Mouse (Mus musculus) megakaryocyte progenitor cell, adult 5-6 weeks (primary cell): Measurements from ENCODE around the gene Srcap. TPM values are rescaled to one million over a fixed set of nuclear protein-coding genes. Genes with fewer than 3 reads are reported as not detected.
"Not testable (repeated sequence)": the region's sequence is repeated elsewhere in the genome, so short reads cannot be mapped to it uniquely, and the experiment has no call there.

ENCODE experiments used
- ATAC-seq: replicated peaks from 2 replicates; pipeline ENCODE4 v1.8.0; 2016; ENCODE audit warnings: mild to moderate bottlenecking, moderate TSS enrichment, inconsistent platforms; ENCODE audit not compliant: poor library complexity
- total RNA-seq, 2 experiments: library from RNA; stranded (forward) in 1 of 2; stranded (reverse) in 1 of 2; fragments of 157-497, 149-512 nt in 1 of 2; fragments of 200-1000 nt in 1 of 2; gene quantifications; 2 replicates each; pipeline versions ENCODE4 v1.2.3 to v1.2.4; 2015 to 2017

Srcap gene
- total RNA-seq, 2 experiments from 2014 or later = 20.6 to 78.0 TPM

DNA sequence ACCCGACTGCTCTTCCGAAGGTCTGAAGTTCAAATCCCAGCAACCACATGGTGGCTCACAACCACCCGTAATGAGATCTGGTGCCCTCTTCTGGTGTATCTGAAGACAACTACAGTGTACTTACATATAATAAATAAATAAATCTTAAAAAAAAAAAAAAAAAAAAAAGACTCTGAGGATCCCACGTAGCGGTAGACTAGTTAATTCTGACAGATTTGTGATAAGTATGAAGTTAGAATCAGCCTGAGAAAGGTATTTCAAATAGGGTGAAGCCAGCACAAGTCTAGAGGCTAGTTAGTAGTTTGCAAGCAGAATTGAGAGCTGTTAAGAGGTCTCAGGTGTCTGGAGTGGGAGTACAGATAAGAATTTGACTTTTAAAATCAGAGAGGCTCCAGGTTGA is 23.4 kb upstream of the Srcap start:
- not testable (repeated sequence) for ATAC-seq

DNA sequence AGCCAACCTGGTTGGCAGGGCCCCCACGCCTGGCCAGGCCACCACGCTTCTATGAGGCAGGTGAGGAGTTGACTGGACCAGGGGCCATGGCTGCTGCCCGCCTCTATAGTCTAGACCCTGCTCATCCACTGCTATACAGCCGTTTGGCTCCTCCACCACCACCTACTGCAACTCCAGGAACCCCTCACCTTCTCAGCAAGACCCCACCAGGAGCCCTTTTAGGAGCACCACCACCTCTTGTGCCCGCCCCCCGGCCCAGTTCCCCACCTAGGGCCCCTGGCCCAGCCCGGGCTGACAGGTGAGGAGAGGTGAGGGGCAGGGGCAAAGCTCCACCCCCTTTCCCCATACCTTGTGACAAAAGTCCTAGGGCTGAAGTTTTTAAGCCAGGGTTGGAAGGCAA is 21.8 kb upstream of the Srcap start:
- ATAC-seq = no peak

DNA sequence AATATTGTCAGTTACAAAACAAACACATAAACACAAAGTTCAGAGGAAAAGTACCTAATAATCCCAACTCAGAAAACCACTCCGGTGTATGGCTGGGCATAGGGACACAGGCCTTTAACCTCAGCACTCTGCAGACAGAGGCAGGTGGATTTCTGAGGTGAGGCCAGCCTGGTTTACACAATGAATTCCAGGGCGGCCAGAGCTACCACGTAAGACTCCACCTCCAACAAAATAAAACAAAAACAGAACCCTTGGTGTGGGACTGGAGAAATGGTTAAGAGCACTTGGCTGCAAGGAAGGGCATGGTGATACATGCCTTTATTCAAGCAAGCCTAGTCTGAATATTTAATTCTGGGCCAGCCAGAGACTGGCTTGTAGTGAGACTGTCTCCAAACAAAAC is 19.9 kb upstream of the Srcap start:
- no peak for ATAC-seq

DNA sequence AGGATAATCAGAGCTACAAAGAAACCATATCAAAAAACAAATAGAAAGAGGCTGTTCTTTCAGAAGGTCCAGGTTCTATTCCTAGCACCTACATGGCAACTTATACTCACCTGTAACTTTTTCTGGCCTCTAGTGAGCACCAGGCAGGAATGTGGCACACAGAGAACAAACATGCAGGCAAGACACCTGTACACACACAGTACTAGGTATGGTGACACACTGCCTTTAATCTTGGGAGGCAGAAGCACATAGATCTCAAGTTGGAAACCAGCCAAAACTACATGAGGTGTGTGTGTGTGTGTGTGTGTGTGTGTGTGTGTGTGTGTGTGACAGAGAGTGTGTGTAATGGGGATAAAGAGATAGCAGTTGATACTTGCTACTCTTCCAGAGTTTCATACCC is 17.1 kb upstream of the Srcap start:
- ATAC-seq = no peak; the same call in 1 of the 2 replicates

DNA sequence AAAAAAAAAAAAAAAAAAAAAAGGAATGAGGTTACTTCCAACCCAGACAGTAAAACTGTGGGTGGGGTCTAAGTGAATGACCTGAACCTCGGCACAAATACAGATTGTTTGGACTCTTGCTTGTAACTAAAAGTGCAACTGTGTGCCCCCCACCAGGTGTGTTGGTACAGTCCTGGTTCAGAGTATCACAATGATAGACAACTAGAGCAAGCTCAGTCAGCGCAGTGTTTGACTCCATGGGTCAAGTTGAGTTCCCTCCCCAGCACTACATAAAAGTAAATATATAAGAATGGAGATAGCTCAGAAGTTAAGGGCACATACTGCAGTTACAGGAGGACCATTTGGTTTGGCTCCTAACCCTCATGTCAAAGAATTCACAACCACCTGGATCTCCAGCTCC is 14.4 kb upstream of the Srcap start:
- no peak for ATAC-seq

DNA sequence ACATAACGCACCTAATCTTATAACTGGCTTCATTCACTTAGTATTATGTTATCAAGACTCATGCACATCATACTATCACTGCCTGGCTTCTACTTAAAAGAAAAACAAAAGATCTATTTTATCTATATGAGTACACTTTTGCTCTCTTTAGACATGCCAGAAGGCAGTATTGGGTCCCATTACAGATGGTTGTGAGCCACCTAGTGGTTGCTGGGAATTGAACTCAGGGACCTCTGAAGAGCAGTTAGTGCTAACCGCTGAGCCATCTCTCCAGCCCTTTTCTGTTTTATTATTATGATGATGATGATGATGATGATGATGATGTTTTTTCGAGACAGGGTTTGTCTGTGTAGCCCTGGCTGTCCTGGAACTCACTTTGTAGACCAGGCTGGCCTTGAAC is 13.4 kb upstream of the Srcap start:
- ATAC-seq = peak; percentile 52

DNA sequence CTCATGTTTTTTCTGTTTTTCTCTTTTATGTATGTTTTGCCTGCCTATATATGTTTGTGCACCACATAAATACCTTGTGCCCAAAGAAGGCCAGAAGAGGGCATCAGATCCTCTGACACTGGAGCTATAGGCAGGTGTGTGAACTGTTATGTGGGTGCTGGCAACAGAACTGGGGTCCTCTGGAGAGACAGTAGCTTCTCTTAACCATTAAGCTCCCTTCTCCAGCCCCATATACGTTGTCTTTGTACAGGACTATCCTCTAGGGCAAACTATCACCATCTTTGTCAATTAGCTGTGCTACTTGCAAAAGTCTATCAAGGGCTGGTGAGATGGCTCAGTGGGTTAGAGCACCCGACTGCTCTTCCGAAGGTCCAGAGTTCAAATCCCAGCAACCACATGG is 3.5 kb upstream of the Srcap start:
- no peak for ATAC-seq

DNA sequence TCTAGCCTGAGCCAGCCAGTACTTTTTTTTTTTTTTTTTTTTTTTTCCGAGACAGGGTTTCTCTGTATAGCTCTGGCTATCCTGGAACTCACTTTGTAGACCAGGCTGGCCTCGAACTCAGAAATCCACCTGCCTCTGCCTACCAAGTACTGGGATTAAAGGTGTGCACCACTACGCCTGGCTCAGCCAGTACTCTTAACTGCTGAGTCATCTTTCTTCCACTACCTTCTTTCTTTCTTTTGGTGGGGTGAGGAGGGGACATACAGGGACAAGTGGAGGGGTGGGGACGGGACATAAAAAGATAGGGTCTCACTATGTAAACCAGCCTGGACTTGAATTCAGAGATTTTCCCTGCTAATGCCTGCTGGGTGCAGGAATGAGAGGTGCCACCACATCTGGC is 2.0 kb upstream of the Srcap start:
- ATAC-seq = not testable (repeated sequence)

DNA sequence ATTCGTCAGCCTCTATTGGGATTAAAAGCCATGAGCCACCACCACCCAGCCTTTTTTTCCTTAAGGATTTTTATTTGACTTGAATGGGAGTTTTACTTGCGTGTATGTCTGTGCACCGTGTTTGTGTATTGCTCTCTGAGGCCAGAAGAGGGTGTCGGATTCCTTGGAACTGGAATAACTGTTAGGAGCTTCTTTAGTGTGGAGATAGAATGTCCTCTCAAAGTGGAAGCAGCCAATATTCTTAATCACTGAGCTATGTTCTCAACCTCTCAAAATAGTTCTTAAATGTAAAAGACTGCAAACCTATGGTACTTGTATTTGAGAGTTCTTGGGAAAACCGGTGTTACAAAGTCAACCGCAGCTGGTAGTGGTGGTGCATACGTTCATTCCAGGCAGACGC is 542 bp upstream of the Srcap start:
- ATAC-seq = no peak

DNA sequence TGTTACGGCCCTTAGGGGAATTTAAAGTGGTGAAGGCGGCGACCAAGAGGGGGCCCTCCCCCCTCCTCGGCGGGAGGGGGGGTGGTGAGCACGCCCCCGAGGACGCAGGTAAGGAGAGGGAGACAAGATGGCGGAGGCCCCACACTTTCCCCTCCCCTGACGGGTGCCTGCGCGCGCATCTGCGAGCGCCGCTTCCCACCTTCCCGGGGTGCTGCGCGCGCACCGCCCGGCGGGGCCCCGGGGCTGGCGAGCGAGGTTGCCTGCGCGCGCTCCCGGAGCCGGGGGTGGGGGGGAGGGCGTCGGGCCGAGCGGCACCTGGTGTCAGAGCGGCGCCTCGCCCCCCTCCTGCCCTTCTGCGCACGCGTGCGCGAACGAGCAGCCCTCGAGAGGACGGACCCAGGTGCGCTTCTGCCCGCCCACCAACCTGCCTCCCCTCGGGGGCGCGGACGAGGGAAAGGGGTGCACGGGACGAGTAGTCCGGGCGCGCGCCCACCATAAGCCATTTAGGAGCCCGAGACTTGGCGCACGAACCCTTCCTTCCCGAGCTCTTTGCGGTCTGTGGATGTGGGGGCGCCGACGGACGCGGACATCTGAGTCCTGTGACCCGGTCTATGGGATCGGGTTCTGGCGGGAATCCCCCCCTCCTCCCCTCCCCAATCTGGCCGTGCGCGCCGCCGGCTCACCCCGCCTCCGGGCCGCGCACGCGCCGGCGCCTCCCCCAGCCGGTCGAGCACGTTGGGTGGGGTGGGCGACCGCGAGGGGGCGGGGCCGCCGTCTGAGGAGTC is 640 bp downstream of the Srcap start:
- peak; percentile 72 for ATAC-seq

DNA sequence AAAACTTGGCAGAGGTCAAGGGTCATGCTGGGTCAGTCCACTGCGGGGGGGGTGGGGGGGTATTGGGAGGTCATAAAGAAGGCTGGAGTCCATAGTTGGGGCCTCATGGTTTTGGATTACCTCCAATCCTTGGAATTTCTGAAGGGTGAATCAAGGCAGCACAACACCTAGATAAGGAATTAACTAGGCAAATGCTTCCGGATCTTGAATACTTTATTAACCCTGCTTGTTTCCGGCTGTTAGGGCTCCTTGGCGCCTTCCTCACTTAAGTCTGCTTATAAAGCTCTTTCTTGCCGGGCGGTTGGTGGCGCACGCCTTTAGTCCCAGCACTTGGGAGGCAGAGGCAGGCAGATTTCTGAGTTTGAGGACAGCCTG is 1.2 kb downstream of the Srcap start:
- no peak; the same call in 1 of the 2 replicates for ATAC-seq

DNA sequence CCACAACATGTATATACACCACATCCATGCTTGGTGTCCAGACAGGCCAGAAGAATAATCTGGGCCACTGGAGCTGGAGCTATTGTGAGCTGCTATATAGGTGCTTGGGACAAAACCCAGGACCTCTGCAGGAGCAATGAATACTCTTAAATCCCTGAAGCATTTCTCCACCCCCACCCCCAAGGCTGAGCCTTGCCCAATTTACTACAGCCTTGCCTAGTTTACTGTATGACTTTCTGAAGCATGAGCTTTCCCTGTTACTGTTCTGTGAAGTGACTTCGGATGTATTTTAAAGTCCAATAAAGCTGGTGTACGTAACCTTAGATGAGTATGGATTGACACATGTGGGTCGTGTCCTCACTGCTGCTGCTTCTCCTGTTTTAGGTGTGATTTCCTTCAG is 2.0 kb downstream of the Srcap start:
- no peak for ATAC-seq

DNA sequence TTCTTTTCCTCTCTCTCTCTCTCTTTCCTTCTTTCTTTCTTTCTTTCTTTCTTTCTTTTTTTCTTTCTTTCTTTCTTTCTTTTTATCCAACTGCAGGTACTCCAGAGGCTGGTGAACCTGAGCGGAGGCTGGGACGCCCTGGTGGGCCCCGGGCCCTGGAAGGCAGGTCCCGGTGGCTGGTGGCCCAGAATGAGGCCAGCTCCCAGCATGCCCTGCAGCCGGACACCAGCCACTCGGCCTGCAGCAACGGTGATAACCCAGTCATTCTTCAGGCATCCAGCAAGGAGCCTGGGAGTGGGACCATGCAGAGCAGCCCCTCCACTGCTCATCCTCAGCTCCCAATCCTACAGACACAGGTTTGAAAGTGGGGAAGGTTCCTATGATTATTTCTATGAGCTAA is 4.1 kb downstream of the Srcap start:
- ATAC-seq = no peak

DNA sequence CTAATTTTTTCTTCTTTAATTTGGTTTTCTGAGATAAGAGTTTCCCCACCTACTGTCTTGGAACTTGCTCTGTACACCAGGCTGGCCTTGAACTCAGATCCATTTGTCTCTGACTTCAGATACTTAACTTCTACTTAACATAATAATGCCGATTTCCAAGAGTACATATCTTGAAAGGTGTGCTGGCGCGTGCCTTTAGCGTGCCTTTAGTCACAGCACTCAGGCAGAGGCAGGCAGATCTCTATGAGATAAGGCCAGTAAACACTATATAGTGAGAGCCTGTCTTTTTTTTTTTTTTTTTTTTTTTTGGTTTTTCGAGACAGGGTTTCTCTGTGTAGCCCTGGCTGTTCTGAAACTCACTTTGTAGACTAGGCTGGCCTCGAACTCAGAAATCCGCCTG is 4.6 kb downstream of the Srcap start:
- no peak for ATAC-seq

DNA sequence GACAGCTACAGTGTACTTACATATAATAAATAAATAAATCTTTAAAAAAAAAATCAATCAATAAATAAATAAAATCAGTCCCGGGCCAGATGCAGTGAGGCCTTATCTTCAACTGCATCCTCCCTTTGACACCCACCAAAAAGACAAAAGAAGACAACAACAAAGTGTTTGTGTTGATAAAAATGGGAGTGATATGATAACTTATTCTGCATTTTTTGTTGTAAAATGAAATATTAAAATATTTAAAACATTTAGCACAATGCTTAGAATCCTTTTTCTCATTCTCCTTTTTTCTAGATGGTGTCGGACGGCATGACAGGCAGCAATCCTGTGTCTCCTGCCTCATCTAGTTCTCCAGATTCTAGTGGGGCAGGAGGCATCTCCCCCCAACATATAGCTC is 7.5 kb downstream of the Srcap start, which contains the start of gene Gm42715:
Gm42715 (plus strand) TSS at position 301 of the 400 bp plus-strand sequence.
- no peak for ATAC-seq

DNA sequence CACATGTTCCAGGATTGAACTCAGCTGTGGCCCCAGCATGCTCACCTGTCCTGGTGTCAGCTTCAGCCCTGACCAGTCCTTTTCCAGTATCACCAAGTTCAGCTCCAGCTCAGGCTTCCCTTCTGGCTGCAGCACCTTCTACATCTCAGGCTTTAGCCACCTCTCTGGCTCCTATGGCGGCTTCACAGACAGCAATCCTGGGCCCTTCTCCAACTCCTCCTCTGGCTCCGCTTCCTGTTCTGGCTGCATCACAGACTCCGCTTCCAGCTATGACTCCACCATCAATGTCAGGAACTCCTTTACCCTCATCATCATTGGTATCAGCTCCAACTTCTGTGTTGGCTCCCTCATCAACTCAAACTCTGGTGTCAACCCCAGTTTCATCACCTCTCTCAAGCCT is 29.9 kb downstream of the Srcap start:
- no peak for ATAC-seq

DNA sequence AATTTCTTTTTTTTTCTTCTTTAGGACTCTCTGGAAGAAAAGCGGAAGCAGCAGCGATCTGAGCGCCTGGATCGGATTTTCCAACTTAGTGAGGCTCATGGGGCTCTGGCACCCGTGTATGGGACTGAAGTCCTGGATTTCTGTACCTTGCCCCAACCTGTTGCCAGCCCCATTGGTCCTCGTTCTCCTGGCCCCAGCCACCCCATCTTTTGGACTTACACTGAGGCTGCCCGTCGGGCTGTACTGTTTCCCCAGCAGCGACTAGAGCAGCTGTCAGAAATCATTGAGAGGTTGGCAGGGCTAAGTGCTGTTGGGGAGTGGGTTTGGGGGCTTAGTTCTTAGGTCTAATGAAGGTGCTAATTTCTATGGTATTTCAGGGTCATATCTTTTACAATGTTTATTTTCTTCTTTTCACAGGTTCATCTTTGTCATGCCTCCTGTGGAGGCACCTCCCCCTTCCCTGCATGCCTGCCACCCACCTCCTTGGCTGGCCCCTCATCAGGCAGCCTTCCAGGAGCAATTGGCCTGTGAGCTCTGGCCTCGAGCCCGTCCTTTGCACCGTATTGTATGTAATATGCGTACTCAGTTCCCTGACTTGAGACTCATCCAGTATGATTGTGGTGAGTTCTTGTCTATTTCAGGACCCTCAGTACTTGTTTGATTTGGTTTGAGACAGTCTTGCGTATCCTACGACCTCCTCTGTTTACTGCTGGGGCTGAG is 37.5 kb downstream of the Srcap start:
- no peak for ATAC-seq

DNA sequence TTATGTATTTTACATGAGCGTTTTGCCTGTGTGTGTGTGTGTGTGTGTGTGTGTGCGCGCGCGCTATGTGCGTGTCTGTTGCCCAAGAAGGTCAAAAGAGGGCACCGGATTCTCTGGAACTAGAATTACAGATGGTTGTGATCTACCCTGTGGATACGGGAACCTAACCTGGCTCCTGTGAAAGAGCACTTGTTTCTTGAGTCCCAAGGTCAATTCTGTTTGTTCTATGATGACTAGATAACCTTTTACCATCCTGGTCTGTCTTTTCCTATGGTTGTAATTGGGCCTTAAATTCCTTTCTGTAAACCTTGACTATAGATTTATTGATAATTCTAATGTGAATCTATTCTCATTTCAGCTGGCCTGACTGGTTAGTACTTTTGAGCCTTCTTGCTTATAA is 39.8 kb downstream of the Srcap start:
- no peak for ATAC-seq

DNA sequence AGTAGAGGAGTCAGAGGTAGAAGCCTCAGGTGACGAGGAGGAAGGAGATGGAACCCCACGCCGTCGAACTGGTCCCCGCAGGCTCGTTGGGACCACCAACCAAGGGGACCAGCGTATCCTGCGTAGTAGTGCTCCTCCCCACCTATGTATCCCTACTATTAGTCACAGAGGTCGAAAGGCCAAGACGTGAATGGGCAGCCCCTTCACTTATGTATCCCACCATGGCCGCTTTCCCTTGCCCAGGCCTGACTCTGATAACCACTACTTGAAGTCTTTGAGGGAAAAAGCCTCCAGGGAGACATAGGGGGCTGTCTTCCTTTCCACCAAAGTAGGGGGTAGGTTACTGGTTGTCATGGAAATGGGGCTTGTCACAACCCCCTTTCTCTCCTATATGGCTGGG is 48.8 kb downstream of the Srcap start:
- ATAC-seq = no peak

DNA sequence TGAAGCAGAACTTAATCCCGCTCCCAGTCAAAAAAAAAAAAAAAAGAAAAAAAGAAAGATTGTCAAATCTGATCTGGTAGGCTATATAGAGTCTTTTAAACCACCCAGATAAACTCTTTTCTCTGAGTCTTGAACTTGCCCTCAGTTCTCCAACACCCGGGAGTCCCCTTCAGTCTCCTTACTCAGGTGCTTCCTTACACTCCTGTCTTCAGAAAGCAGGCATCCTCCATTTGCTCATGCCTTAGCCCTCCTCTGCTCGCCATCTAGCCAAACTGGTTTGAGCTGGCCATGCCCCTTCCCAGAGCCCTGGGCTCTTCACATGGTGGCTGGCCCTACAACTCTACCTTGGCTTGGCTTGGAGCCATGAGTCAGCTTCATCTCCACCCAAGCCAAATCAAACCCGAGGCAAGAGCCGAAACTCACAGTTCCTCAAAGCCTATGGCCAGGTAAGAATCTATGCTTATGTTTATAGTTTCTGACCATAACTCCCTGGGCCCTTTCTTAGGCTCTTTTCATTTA is 49.6 kb downstream of the Srcap start, which contains the start of gene Tmem265:
Tmem265 (plus strand) TSS at position 51 of the 519 bp plus-strand sequence.
- no peak for ATAC-seq

DNA sequence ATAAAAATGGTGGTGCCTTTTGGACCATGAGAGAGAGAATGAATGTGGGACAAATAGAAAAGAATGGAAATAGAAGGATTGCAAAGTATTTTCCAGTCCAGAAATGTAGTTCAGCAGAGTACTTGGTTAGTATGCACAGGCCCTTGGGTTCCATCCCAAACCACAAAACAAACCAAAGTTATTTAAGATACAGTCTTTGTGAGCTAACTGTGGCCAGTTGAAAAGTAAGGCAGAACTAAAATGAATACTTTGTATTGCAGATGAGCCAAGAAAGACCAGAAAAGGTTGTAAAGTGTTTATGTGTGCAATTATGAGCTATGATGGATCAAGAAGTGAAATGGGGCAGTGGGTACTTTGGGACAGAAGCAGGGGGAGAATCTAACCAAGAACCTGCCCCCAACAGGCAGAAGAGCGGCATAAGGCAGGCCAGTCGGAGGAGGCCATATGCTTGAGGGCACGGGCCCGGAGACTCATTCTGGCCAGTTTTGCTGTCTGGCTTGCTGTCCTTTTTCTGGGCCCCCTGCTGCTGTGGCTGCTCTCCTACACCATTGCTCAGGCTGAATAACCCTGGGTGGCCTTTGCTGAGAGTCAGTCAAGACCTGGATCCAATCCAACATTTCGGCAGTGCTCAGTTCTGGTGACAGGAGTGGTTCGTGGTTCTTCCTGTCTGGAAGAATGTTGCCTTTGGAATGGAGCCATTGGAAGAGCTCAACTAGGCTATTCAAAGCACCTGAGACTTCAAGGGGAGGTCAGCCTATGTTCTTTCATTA is 52.8 kb downstream of the Srcap start:
- ATAC-seq = no peak
